Mouse (Mus musculus) thymus, adult 2 months (tissue): ENCODE data around the gene Trmt10b.

Source experiments
- CTCF ChIP-seq: fragments of 200-500 bp; IDR thresholded peaks from 2 replicates; pipeline ENCODE4 v1.5.1; 2012; ENCODE audit warnings: mild to moderate bottlenecking, control low read depth, low read length, moderate library complexity, borderline replicate concordance; ENCODE audit not compliant: control insufficient read depth, poor library complexity, insufficient read depth; ENCODE audit errors: extremely low read depth
- POLR2A ChIP-seq: fragments of 200-500 bp; IDR thresholded peaks from 2 replicates; pipeline ENCODE4 v1.6.1; 2012; ENCODE audit warnings: mild to moderate bottlenecking, low read length, control low read depth, moderate library complexity; ENCODE audit not compliant: control insufficient read depth, poor library complexity, insufficient read depth; ENCODE audit errors: extremely low read depth

DNA sequence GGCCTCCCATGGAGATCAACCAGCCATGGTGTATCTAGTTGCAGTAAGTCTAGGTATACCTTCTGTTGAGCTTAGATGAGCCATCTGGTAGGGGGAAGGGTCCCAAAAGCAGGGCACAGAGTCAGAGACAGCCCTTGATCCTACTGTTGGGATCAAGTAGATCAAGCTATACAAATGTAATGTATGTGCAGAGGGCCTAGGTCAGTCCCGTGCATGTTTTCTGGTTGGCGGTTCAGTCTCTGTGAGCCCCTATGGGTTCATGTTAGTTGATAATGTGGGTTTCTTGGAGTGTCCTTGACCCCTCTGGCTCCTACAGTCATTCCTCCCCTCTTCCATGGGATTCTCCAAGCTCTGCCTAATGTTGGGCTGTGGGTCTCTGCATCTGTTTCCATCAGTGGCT, 14.1 kb downstream of the Trmt10b start:
- TF ChIP-seq CTCF (no peak), POLR2A (no peak)
